Mouse (Mus musculus): ENCODE results near the gene Slfn5.

DNA sequence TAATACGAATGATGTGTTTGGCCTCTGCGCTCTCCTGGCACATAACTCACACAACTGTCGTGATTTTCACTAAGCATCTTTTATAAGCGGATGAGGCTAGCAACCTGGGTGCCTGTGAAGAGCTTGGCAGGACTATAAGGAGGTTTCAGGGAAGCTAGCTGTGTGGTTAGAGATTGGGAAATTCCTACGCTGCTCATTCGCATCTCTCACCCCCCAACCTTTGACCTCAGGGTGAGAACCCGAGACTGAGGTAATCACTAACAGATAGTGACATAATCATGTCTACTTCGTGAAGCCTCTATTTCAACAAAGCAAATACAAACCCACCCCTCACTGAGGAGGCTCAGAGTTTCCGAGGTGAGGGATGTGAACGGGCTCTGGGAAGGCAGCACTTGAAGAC, 30.4 kb upstream of the Slfn5 start:
- TF ChIP-seq CTCF (conservative IDR thresholded peaks at IDR 0.05 in 1 of 2, IDR thresholded peaks at IDR 0.05 in 1 of 2; ENCODE audit: low read depth in 2 of 2, low read length in 2 of 2) (no peak), ZMIZ1 (IDR thresholded peaks at IDR 0.05; ENCODE audit: low read depth, low read length) (no peak), TBP (conservative IDR thresholded peaks at IDR 0.05; ENCODE audit: low read depth, low read length) (no peak), POLR2A (IDR thresholded peaks at IDR 0.05; ENCODE audit: low read depth, low read length) (no peak), KAT2A (IDR thresholded peaks at IDR 0.05; ENCODE audit: insufficient replicate concordance, low read length) (no peak), MAX (IDR thresholded peaks at IDR 0.05; ENCODE audit: low read length) (no peak), EP300 (IDR thresholded peaks at IDR 0.05; ENCODE audit: low read length) (no peak), BHLHE40 (IDR thresholded peaks at IDR 0.05; ENCODE audit: low read depth, low read length) (no peak), UBTF (IDR thresholded peaks at IDR 0.05; ENCODE audit: low read depth, low read length) (no peak), MAFK (IDR thresholded peaks at IDR 0.05; ENCODE audit: insufficient replicate concordance, low read length) (no peak), ZKSCAN1 (IDR thresholded peaks at IDR 0.05; ENCODE audit: borderline replicate concordance, low read depth, low read length) (no peak), NRF1 (IDR thresholded peaks at IDR 0.05; ENCODE audit: low read depth, low read length) (no peak), MEF2A (IDR thresholded peaks at IDR 0.05; ENCODE audit: borderline replicate concordance, low read depth, low read length) (no peak)
